Mouse (Mus musculus) thymus, postnatal 14 days (tissue): ENCODE results near the gene a.
A peak's percentile ranks its signal among the peaks of the same experiment; 100 is the strongest.
"Not testable (repeated sequence)": the region's sequence is repeated elsewhere in the genome, so short reads cannot be mapped to it uniquely, and the experiment has no call there.

Source experiments
- DNase-seq: peaks from one replicate; pipeline ENCODE4 v3.0.0; 2021

a gene

GRCm38 (mm10) chr2:154863672-154864071 lies 72.5 kb downstream of the a start:
- no peak for DNase-seq

GRCm38 (mm10) chr2:154865696-154866095 lies 74.5 kb downstream of the a start:
- DNase-seq: no peak

- no peak for DNase-seq
Observed at GRCm38 (mm10) chr2:154868106-154868505, 76.9 kb downstream of the a start.

GRCm38 (mm10) chr2:154869954-154870641 lies 78.9 kb downstream of the a start:
- DNase-seq: no peak

GRCm38 (mm10) chr2:154876621-154877020 lies 85.4 kb downstream of the a start:
- no peak for DNase-seq

GRCm38 (mm10) chr2:154891585-154891984 lies 100.4 kb downstream of the a start:
- no peak for DNase-seq

- DNase-seq: peak; percentile 96
Observed at GRCm38 (mm10) chr2:154892201-154893044, 101.2 kb downstream of the a start, which contains the start of gene Eif2s2. Eif2s2 (minus strand) TSS chr2:154892935.

GRCm38 (mm10) chr2:154893045-154893385 lies 101.8 kb downstream of the a start:
- no peak for DNase-seq

GRCm38 (mm10) chr2:154893548-154893947 lies 102.3 kb downstream of the a start:
- no peak for DNase-seq

- not testable (repeated sequence) for DNase-seq
Observed at GRCm38 (mm10) chr2:154899004-154899403, 107.8 kb downstream of the a start.

- DNase-seq: not testable (repeated sequence)
Observed at GRCm38 (mm10) chr2:154899412-154899811, 108.2 kb downstream of the a start.

- no peak for DNase-seq
Observed at GRCm38 (mm10) chr2:154902111-154902510, 110.9 kb downstream of the a start.

GRCm38 (mm10) chr2:154905796-154906195 lies 114.6 kb downstream of the a start:
- no peak for DNase-seq

- not testable (repeated sequence) for DNase-seq
Observed at GRCm38 (mm10) chr2:154908223-154908622, 117.0 kb downstream of the a start.

GRCm38 (mm10) chr2:154909789-154910188 lies 118.6 kb downstream of the a start:
- DNase-seq: peak; percentile 8

- DNase-seq: no peak
Observed at GRCm38 (mm10) chr2:154915922-154916541, 124.8 kb downstream of the a start.

- DNase-seq: peak; percentile 43
Observed at GRCm38 (mm10) chr2:154916547-154916946, 125.3 kb downstream of the a start.

- no peak for DNase-seq
Observed at GRCm38 (mm10) chr2:154917866-154918641, 126.9 kb downstream of the a start.

GRCm38 (mm10) chr2:154920896-154921295 lies 129.7 kb downstream of the a start:
- no peak for DNase-seq

GRCm38 (mm10) chr2:154922134-154922533 lies 130.9 kb downstream of the a start:
- not testable (repeated sequence) for DNase-seq

GRCm38 (mm10) chr2:154925411-154926031 lies 134.3 kb downstream of the a start:
- no peak for DNase-seq

GRCm38 (mm10) chr2:154926843-154927242 lies 135.6 kb downstream of the a start:
- DNase-seq: no peak
